Mouse (Mus musculus) brown adipose tissue, adult 24 weeks (tissue): ENCODE measurements around the gene Med13l. TPM values are rescaled to one million over a fixed set of nuclear protein-coding genes. Genes with fewer than 3 reads are reported as not detected.
A peak's percentile ranks its signal among the peaks of the same experiment; 100 is the strongest.

Experiments
- H3K27ac ChIP-seq: fragments of 200-500 bp; replicated peaks from 2 replicates; pipeline ENCODE4 v1.5.1; 2012; ENCODE audit warnings: low read depth, mild to moderate bottlenecking, low read length
- H3K4me1 ChIP-seq: fragments of 200-500 bp; 2 replicates; pipeline ENCODE4 v1.6.1; 2012; ENCODE audit warnings: low read length, mixed read lengths; ENCODE audit not compliant: control insufficient read depth, insufficient read depth, insufficient read length
- H3K4me3 ChIP-seq: fragments of 200-500 bp; 2 replicates; pipeline ENCODE4 v1.5.1; 2012; ENCODE audit warnings: low read depth, mild to moderate bottlenecking, low read length, moderate library complexity; ENCODE audit not compliant: insufficient read depth
- polyA plus RNA-seq: library from polyadenylated mRNA; stranded (reverse); fragments of >200 nt; gene quantifications from 2 replicates; pipeline ENCODE4 v1.2.4, GENCODE M21; 2012; ENCODE audit not compliant: missing spikeins, insufficient read depth, insufficient read length

Gene Med13l
- polyA plus RNA-seq, 1 experiment = 11.4 TPM

- Histone ChIP-seq H3K27ac (no peak overlapping the region), H3K4me3 (no peak overlapping the region), H3K4me1 (peaks cover 22% of the 10 kb centered on the region)
Measured at GRCm38 (mm10) chr5:118620330-118620910, 59.9 kb downstream of the Med13l start.

- H3K27ac ChIP-seq = no peak overlapping the region
- peaks cover 22% of the 10 kb centered on the region for H3K4me1 ChIP-seq
- H3K4me3 ChIP-seq = no peak overlapping the region
Measured at GRCm38 (mm10) chr5:118621877-118622276, 61.4 kb downstream of the Med13l start.

- Histone ChIP-seq H3K4me3 (no peak overlapping the region), H3K27ac (no peak overlapping the region), H3K4me1 (peaks cover 22% of the 10 kb centered on the region)
Measured at GRCm38 (mm10) chr5:118622346-118622745, 61.9 kb downstream of the Med13l start.

GRCm38 (mm10) chr5:118623797-118624196 is 63.3 kb downstream of the Med13l start:
- H3K4me3 ChIP-seq = no peak overlapping the region
- H3K4me1 ChIP-seq = peaks cover 22% of the 10 kb centered on the region
- no peak overlapping the region for H3K27ac ChIP-seq

DNA sequence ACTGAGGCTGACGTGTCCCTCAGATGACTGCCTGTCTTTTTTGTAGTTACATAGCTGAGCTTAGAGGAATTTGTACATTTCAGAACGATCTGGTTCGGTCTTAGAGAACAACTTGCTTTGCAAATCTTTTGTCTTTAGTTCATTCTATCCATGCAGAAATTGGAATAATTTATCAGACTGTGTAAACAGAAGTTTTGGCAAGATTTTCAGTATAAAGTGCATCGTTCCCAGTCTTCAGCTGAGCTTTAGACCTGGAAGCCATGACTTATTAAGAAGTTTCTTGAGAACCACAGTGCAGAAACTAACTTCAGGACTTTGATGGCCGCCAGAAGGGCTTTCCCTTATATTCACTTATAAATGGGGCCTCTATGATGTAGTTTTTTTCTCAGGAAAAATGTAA is 67.2 kb downstream of the Med13l start:
- no peak overlapping the region for H3K4me3 ChIP-seq
- peaks cover 22% of the 10 kb centered on the region for H3K4me1 ChIP-seq
- H3K27ac ChIP-seq = no peak overlapping the region

DNA sequence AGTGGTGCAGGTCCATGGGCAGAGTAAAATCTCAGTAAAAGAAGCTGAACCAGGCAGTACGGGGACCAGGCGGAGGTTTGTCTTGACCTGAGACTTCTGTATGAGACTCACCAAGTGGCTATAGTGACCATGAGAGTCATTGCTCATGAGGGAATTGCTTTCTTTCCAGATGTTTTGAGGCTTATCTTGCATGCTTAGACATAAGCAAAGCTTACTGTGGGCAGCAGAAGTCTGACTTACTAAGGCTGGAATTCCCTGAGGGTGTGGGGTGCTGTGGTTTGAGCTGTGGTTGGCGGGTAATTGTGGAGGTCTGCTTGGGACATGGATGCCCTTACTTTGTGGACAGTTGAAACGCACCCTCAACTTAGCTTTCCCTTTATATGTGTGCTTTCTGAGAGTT is 67.7 kb downstream of the Med13l start:
- H3K27ac ChIP-seq = no peak overlapping the region

GRCm38 (mm10) chr5:118632346-118632745 is 71.9 kb downstream of the Med13l start:
- H3K27ac ChIP-seq = no peak overlapping the region
- no peak overlapping the region for H3K4me3 ChIP-seq
- peaks cover 31% of the 10 kb centered on the region for H3K4me1 ChIP-seq

More for the DNA sequence above, 67.7 kb downstream of the Med13l start:
- H3K4me3 ChIP-seq = no peak overlapping the region
- H3K4me1 ChIP-seq = peaks cover 22% of the 10 kb centered on the region

DNA sequence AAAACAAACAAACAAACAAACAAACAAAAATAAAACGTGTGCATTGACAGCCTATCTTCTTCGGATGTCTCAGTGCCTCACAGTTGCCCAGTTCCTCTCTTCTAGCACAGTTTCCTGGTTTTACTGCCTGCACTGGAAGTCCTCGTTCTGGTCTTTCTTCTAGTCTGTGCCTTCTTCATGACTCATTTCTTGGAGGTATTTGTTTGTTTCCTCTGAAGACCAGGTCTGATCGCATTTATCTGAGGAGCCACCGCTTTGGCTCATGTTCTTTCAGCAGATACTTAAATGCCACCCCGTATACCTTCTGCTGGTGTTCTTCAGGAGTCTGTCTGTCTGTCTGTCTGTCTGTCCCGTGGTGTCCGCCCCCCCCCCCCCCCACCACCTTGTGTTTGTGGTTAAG is 72.6 kb downstream of the Med13l start:
- H3K4me1 ChIP-seq = peaks cover 32% of the 10 kb centered on the region
- H3K4me3 ChIP-seq = no peak overlapping the region
- H3K27ac ChIP-seq = no peak overlapping the region

DNA sequence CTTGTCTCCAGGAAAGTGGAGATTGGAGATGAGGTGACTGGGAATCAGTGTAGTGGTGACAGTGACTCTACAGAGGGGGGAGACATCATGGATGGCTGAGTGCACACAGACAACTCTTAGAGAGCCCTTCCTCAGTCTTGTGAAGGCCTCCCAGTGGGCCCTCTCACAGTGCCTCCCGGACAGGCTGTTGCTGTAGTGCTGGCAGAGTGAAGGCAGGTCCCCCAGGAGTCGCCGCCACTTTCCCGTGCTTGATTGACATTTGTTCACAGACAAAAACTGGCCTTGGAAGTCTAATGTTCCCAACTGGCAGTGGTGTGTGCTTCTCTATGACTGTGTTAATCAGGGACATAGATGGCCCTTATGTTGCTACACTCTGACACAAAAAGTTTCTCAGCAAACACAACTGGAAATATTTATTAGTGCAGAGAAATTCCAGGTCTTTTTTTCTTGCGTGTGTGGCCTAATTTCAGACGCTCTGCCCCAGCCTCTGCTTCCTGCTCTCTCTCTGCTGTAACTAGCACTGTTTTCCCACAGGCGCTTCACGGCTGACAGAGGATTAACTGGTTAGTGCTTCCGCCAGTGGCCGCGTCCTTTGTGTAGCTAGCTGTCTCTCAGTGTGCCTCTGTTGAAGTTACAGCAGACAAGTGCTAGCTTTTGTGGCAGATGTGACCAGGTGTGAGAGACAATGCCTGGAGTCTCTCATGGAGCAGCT is 75.2 kb downstream of the Med13l start:
- Histone ChIP-seq H3K27ac (0 out of 2 replicates have a peak overlapping the region, but pooled peaks have one; percentile 6), H3K4me3 (no peak overlapping the region), H3K4me1 (peaks cover 32% of the 10 kb centered on the region)

DNA sequence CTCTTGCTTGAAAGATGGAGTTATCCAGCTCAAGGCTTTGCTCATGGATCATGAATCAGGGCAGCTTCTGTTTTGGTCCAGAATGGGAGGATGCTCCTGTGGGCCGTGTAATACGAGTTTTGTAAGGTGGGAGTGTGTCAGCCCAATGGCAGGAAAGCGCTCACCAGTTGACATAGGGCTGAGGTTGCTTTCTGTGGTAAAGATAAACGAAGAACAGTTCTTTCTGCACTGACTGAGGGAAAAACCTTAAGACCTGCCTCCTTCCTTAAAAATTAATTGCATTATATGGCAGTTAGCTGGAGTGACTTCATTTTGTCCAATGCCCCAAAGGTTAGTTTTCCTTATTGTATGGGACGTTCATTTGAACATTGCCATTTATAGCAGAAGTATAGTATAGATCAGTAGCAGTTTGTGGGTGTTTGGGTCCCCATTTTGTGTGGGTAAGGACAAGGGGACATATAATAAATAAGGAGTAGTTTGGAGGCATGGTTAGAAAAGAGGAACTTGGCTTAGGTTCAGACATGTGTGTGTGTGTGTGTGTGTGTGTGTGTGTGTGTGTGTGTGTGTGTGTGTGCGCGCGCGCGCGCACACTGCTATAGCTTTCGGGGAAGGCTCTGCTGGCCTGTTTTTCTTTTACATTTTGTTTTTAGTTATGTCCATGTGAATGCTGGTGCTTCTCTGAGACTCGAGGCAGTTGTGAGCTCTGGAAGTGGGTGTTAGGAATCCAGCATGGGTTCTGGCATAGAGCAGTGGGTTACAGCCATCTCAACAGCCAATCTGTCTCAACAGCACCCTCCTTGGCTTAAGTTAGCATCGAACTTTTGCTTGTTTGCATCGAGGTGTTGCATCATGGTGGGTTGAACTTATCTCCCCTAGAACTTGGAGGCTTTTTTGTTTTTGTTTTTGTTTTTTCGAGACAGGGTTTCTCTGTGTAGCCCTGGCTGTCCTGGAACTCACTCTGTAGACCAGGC is 76.2 kb downstream of the Med13l start:
- Histone ChIP-seq H3K4me1 (peaks cover 35% of the 10 kb centered on the region), H3K4me3 (no peak overlapping the region), H3K27ac (no peak overlapping the region)

- Histone ChIP-seq H3K4me1 (peaks cover 35% of the 10 kb centered on the region), H3K27ac (no peak overlapping the region), H3K4me3 (no peak overlapping the region)
Measured at GRCm38 (mm10) chr5:118637931-118638330, 77.5 kb downstream of the Med13l start.

GRCm38 (mm10) chr5:118638534-118639109 is 78.1 kb downstream of the Med13l start:
- Histone ChIP-seq H3K27ac (peak overlapping the region; percentile 28; the same call in 1 of the 2 replicates), H3K4me3 (no peak overlapping the region), H3K4me1 (peaks cover 40% of the 10 kb centered on the region)

DNA sequence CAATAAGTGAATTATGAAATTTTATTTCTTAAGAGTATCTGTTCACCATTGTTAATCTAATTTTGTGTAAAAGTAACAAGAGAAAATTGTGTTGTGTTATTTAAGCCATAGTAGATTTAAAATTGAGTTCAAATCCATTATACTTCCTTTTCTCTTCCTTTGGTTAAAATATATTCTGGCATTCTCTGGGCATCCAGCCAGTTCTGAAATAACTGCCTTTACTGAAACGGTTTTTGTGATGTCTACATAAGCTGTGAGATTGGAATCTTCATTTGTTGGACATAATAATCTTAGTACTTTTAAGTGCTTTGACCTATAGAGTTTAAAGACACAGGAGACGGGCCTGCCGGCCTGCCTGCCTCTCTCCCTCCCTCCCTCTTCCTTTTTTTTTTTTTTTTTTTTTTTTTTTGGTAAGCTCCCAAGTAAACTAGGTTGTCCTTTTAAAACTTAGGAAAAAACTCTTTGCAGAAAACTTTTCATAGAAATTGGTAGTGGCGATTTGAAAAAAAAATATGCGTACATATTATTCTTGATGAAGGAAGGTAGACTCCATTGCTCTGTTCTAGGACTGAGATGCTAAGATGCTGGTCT is 78.7 kb downstream of the Med13l start:
- Histone ChIP-seq H3K27ac (no peak overlapping the region), H3K4me1 (peaks cover 37% of the 10 kb centered on the region), H3K4me3 (no peak overlapping the region)

DNA sequence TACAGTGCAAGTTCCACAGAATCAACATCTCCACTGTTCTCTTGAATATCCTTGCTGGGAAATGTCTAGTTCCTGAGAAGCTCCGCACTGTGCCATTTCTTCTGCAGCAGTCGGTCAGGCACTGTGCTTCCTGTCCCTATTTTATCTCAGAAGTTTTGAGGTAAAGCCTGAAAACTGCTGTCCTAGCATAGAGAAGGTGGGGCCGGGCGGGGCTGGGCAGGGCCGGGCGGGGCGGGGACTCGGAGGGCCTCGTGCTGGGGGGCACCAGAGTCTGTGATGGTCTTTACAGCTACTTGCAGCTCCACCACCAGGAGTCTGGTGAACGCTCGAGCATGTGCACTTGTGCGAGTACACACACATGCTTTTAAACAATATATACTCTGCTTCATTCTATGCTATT is 83.6 kb downstream of the Med13l start:
- peaks cover 37% of the 10 kb centered on the region for H3K4me1 ChIP-seq

More for the DNA sequence above, 83.6 kb downstream of the Med13l start:
- no peak overlapping the region for H3K4me3 ChIP-seq
- no peak overlapping the region for H3K27ac ChIP-seq
